Mouse (Mus musculus) embryonic fibroblast, embryonic 13.5 days (primary cell): ENCODE measurements around the gene Lrrc73. TPM values are rescaled to one million over a fixed set of nuclear protein-coding genes. Genes with fewer than 3 reads are reported as not detected.

ENCODE experiments used
- H3K27ac ChIP-seq: 2 replicates; pipeline ENCODE4 v1.5.1; 2012; ENCODE audit warnings: low read length, control low read depth, inconsistent platforms; ENCODE audit not compliant: insufficient read depth
- H3K4me1 ChIP-seq: 2 replicates; pipeline ENCODE4 v1.6.1; 2011; ENCODE audit warnings: low read length; ENCODE audit not compliant: control insufficient read depth, insufficient read depth
- H3K4me3 ChIP-seq: 2 replicates; pipeline ENCODE4 v1.5.1; 2011; ENCODE audit warnings: mild to moderate bottlenecking, control low read depth, low read length; ENCODE audit not compliant: insufficient read depth
- CTCF ChIP-seq: IDR thresholded peaks from 2 replicates; pipeline ENCODE4 v1.5.1; 2011; ENCODE audit warnings: mild to moderate bottlenecking, control low read depth, low read length, moderate library complexity, borderline replicate concordance; ENCODE audit not compliant: insufficient read depth
- POLR2A ChIP-seq: IDR thresholded peaks from 2 replicates; pipeline ENCODE4 v1.6.1; 2011; ENCODE audit warnings: low read depth, mild to moderate bottlenecking, control low read depth, low read length, moderate library complexity
- polyA plus RNA-seq: library from polyadenylated mRNA; stranded (reverse); fragments of >200 nt; gene quantifications from 2 replicates; pipeline ENCODE4 v1.2.4, GENCODE M21; 2011; ENCODE audit warnings: low read depth; ENCODE audit not compliant: missing spikeins, insufficient read length

Lrrc73 gene
- polyA plus RNA-seq: 1.6 and 3.5 TPM in 2 replicates

DNA sequence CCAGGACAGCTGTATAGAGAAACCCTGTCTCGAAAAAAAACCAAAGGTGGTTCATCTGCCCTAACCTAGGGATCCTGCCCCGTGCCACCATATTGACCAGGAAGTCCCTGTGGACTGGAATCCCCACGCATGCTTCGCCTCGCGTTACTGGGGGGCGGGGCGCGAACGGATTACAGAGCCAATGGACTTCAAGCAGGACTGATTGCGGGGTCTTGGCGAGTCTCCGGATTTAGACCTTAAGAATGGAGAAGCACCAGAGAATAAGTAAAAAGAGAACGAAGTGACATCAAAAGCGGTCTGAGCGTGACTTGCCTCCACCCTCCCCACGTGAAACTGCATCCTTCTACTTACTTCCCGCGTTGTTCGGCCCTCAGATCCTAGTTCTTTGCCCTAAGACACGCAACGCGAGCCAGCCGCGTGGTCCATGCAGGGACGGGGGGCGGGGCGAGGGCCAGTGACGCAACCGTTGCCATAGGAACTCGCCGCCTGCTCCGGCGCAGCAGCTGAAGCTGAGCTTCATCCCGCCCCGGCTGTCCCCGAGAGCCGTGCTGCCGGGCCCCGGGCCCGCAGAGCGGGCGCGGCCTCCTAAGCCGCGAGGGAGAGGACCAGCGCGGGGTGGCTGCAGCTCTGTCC, at the start of gene Lrrc73:
Lrrc73 (plus strand) TSS at position 80 of the 633 bp plus-strand sequence.
- peak within 1 kb of the TSS; percentile 36 for H3K4me3 ChIP-seq
- H3K4me1 ChIP-seq: peaks cover 2% of the 10 kb centered on the region; the same call in 1 of the 2 replicates
- TF ChIP-seq POLR2A (peak; percentile 49), CTCF (no peak)
- H3K27ac ChIP-seq: no peak within 1 kb of the TSS

DNA sequence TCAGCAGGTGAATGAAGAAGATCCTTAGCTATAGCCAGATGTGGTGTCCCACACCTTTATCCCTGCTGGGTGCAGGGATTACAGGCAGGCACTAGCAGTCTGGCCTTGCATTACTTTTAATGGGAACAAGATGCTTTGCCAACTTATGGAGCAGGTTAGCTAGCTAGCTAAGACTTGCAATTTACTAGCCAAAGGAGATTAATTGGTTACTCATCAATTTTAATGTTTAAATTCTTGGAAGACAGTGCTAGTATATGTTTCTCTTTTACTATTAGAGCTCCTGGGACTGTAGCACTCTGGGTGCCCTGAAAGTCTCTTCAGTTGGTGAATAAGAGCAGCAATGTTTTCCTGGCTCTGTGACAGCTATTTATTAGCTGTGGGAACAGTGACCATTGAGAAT, 46.7 kb upstream of the Lrrc73 start:
- H3K27ac ChIP-seq: no peak overlapping the region
- H3K4me1 ChIP-seq: peaks cover 5% of the 10 kb centered on the region; the same call in 1 of the 2 replicates
- no peak overlapping the region for H3K4me3 ChIP-seq
- no peak for TF ChIP-seq CTCF

DNA sequence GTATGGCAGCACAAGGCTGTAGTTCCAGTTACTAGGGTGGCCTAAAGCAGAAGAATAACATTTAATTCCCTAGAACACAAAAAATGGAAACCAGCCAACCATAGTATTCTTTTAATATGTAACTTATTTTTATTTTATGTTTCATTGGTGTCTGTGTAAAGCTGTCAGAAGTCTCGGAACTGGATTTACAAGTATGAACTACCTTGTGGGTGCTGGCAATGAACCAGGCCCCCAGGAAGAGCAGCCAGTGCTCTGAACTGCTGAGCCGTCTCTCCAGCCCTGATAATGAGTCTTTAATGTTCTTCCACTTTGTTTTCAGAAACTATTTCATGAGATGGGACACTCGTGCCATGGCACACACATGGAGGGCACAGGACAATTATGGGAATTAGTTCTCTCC, 42.8 kb upstream of the Lrrc73 start:
- no peak for TF ChIP-seq CTCF
- TF ChIP-seq POLR2A: no peak
- Histone ChIP-seq H3K27ac (no peak overlapping the region), H3K4me1 (no peaks in the 10 kb centered on the region), H3K4me3 (no peak overlapping the region)

DNA sequence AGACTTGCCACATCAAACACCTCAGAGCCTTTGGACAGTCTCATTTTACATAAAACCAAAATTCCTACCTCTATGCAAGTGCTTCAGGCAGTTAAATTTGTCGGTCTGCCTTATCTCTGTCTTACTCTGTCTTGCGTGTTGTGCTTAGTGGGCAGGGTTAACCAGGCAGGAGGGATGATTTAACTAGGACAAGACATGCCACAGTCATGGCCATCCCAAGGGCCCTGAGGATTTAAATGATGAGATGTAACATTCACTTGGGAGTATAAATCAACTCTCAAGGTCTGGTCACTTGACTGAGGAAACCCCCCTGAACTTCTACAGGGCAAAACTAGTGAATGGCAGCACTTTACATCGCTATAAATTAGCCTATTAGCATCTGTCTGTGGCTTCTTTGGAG, 31.7 kb upstream of the Lrrc73 start:
- Histone ChIP-seq H3K27ac (no peak overlapping the region), H3K4me1 (no peaks in the 10 kb centered on the region), H3K4me3 (no peak overlapping the region)
- TF ChIP-seq CTCF (no peak), POLR2A (no peak)

DNA sequence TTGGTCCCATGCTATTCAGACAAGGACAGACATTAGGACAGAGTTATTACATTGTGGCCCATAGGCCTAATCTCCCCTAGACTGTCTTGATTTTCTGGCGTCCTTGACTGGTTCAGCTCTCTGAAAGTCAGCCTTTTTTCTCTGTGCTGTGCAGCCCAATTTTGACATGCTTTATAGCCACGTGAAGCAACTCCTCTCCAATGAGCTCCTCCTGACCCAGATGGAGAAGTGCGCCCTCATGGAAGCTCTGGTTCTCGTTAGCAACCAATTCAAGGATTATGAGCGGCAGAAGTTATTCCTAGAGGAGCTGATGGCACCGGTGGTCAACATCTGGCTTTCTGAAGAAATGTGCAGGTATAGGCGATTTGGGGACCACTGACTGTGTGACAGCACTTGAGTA, 25.8 kb upstream of the Lrrc73 start:
- no peaks in the 10 kb centered on the region for H3K4me1 ChIP-seq
- H3K27ac ChIP-seq: no peak overlapping the region
- TF ChIP-seq CTCF (no peak), POLR2A (no peak)
- H3K4me3 ChIP-seq: no peak overlapping the region

DNA sequence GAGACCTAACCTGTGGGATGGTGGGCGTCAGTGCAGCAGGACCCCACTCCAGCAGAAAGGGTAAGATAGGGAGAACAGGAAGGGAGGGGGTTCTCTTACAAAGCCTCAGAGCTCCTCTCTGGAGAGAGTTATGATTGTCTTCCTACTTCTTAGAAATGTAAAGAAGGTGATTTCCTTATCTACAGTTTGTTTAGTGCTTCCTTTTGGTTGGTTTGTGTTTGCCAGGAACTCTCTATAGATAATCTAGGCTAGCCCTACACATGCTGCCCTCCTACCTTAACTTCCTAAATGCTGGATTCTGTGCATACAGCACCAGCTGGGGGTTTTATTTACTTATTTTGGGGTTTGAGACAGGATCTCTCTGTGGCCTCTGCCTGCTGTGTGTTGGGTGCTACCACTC, 17.3 kb upstream of the Lrrc73 start:
- Histone ChIP-seq H3K27ac (no peak overlapping the region), H3K4me3 (no peak overlapping the region), H3K4me1 (no peaks in the 10 kb centered on the region)
- TF ChIP-seq POLR2A (no peak), CTCF (no peak)

DNA sequence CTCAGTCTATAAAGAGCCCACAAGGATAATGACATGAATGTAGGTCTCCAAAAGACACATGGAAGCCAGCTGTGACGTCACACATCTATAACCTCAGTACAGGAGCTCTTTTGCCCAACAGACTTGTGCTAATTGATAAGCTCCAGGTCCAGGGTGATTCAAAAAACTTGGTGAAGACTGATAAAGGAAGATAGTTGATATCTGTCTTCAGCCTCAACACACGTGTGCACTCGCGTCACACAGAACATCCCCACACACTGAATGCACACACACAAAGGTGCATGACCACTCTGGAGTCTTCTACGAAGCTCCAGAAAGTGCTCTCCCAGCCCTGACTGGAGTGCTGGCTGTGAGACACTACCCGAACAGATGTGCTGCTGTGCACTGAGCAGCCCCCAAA, 16.3 kb upstream of the Lrrc73 start:
- no peak overlapping the region for H3K27ac ChIP-seq
- no peak for TF ChIP-seq CTCF
- TF ChIP-seq POLR2A: no peak
- no peaks in the 10 kb centered on the region for H3K4me1 ChIP-seq
- no peak overlapping the region for H3K4me3 ChIP-seq

DNA sequence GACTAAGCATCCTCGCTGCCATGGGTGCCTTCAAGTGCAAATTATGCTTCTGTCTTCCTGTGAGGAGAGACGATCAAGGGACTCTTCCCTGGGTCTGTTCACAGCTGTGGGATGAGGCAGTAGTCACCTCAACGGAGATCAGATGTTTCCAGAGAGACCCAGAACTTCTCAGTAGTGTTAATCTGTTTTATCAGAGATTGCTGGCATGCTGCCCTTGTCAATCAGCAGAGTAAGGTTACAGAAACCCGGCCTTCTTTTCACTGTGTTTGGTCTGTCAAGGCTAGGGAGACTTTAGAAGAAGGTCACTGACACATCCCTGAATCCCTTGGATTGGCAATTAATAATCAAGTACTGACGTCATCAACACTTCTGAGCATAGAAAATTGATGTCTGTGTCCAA, 15.9 kb upstream of the Lrrc73 start:
- H3K4me1 ChIP-seq: no peaks in the 10 kb centered on the region
- H3K4me3 ChIP-seq: no peak overlapping the region
- no peak for TF ChIP-seq POLR2A
- TF ChIP-seq CTCF: no peak
- no peak overlapping the region for H3K27ac ChIP-seq

DNA sequence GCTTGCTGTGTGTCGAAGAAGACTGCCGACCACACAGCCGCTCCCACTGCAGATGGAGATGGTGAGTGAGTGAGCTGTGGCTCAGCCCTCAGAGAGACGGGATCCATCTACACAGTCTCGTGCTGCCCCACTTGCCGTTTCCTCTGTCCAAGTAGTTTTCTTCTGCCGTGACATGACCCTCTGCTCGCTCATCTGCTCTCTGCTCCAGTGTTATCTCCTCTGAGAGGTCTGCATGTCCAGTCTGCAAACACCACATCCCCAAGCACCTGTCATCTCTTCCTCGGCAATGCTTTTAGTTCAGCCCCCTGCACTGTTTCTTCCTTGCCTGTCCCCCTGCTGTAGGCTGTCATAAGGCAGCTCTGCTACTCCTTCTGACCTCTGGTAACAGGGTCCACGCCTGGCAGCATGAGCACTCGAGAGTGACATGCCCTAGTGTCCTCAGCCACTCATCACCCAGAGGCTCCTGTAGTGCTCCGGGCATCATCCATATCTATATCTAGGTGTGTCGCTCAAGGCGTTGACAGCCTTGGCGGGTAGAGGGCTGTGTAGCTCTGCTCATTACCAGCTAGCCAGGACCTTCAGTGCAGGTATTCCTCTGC, 13.7 kb upstream of the Lrrc73 start:
- H3K4me3 ChIP-seq: no peak overlapping the region
- H3K4me1 ChIP-seq: no peaks in the 10 kb centered on the region
- TF ChIP-seq CTCF (no peak), POLR2A (no peak)

DNA sequence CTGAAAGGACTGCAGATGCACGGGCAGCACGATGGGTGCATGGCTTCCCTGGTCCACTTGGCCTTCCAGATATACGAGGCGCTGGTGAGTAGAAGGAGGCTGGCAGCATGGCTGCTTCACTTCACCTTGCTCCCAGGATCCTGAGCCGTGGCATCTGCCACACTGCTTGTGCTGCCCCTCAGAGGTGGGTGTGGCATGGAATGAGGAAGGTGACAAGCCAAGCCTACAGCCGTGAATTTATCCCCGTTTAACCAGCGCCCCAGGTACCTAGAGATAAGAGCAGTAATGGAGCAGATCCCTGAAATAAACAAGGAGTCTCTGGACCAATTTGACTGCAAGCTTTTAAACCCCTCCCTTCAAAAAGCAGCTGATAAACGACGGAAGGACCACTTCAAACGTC, 11.9 kb upstream of the Lrrc73 start:
- Histone ChIP-seq H3K4me3 (no peak overlapping the region), H3K27ac (no peak overlapping the region), H3K4me1 (no peaks in the 10 kb centered on the region)
- TF ChIP-seq CTCF (no peak), POLR2A (no peak)

More for the DNA sequence above, 13.7 kb upstream of the Lrrc73 start:
- no peak overlapping the region for H3K27ac ChIP-seq
